Mouse (Mus musculus): ENCODE data around the gene Cradd. TPM values are rescaled to one million over a fixed set of nuclear protein-coding genes. Genes with fewer than 3 reads are reported as not detected.
A peak's percentile ranks its signal among the peaks of the same experiment; 100 is the strongest.

Cradd gene
- total and polyA plus RNA-seq, 2 experiments, result 8.9 to 24.7 TPM

- H3K79me2 ChIP-seq (ENCODE audit: control insufficient read depth, insufficient read depth, low read length), result peaks cover 3% of the 10 kb centered on the region; the same call in 1 of the 2 replicates
- TF ChIP-seq POLR2A (IDR thresholded peaks at IDR 0.05; ENCODE audit: extremely low read depth, insufficient read depth, low read length) (no peak), CTCF (IDR thresholded peaks at IDR 0.05; ENCODE audit: low read depth, low read length) (no peak)
- peak; percentile 40 for DNase-seq (ENCODE audit: extremely low read depth, low read depth, low spot score)
- peaks cover 8% of the 10 kb centered on the region for H3K4me1 ChIP-seq (ENCODE audit: control insufficient read depth, insufficient read depth, low read length)
- H3K27ac ChIP-seq (replicated peaks; ENCODE audit: insufficient read depth, low read depth, low read length), result no peak overlapping the region
- 77% methylated on average over 12 of the region's 12 CpGs for WGBS
- H3K4me3 ChIP-seq (ENCODE audit: insufficient read depth, low read depth, low read length), result no peak overlapping the region
- no peaks in the 10 kb centered on the region for H3K36me3 ChIP-seq (ENCODE audit: control insufficient read depth, insufficient read depth, low read length)
- H3K9ac ChIP-seq (ENCODE audit: low read depth, low read length), result no peak overlapping the region
- H3K27me3 ChIP-seq (ENCODE audit: control insufficient read depth, insufficient read depth, low read length), result no peaks in the 10 kb centered on the region
Observed at GRCm38 (mm10) chr10:95308991-95309390, 14.9 kb downstream of the Cradd start.

GRCm38 (mm10) chr10:95307916-95308315 lies 16.0 kb downstream of the Cradd start:
- no peak overlapping the region for H3K4me3 ChIP-seq (ENCODE audit: insufficient read depth, low read depth, low read length)
- H3K4me1 ChIP-seq (ENCODE audit: control insufficient read depth, insufficient read depth, low read length), result peaks cover 11% of the 10 kb centered on the region
- no peak for DNase-seq (ENCODE audit: extremely low read depth, low read depth, low spot score)
- TF ChIP-seq POLR2A (IDR thresholded peaks at IDR 0.05; ENCODE audit: extremely low read depth, insufficient read depth, low read length) (no peak), CTCF (IDR thresholded peaks at IDR 0.05; ENCODE audit: low read depth, low read length) (peak; percentile 20; the same call in 1 of the 2 replicates)
- H3K9ac ChIP-seq (ENCODE audit: low read depth, low read length), result no peak overlapping the region
- WGBS, result 93% methylated on average over 5 of the region's 5 CpGs
- H3K79me2 ChIP-seq (ENCODE audit: control insufficient read depth, insufficient read depth, low read length), result peaks cover 3% of the 10 kb centered on the region; the same call in 1 of the 2 replicates
- no peaks in the 10 kb centered on the region for H3K36me3 ChIP-seq (ENCODE audit: control insufficient read depth, insufficient read depth, low read length)
- H3K27me3 ChIP-seq (ENCODE audit: control insufficient read depth, insufficient read depth, low read length), result no peaks in the 10 kb centered on the region
- no peak overlapping the region for H3K27ac ChIP-seq (replicated peaks; ENCODE audit: insufficient read depth, low read depth, low read length)

- WGBS, result 66% methylated on average over 11 of the region's 11 CpGs
- peaks cover 9% of the 10 kb centered on the region for H3K4me1 ChIP-seq (ENCODE audit: control insufficient read depth, insufficient read depth, low read length)
- no peak for DNase-seq (ENCODE audit: extremely low read depth, low read depth, low spot score)
- H3K36me3 ChIP-seq (ENCODE audit: control insufficient read depth, insufficient read depth, low read length), result no peaks in the 10 kb centered on the region
- H3K27ac ChIP-seq (replicated peaks; ENCODE audit: insufficient read depth, low read depth, low read length), result peak overlapping the region; percentile 27; the same call in 1 of the 2 replicates
- TF ChIP-seq CTCF (IDR thresholded peaks at IDR 0.05; ENCODE audit: low read depth, low read length), result no peak
- H3K4me3 ChIP-seq (ENCODE audit: insufficient read depth, low read depth, low read length), result no peak overlapping the region
- no peak overlapping the region for H3K9ac ChIP-seq (ENCODE audit: low read depth, low read length)
- no peaks in the 10 kb centered on the region for H3K27me3 ChIP-seq (ENCODE audit: control insufficient read depth, insufficient read depth, low read length)
- H3K79me2 ChIP-seq (ENCODE audit: control insufficient read depth, insufficient read depth, low read length), result peaks cover 3% of the 10 kb centered on the region; the same call in 1 of the 2 replicates
Observed at GRCm38 (mm10) chr10:95306824-95307552, 16.9 kb downstream of the Cradd start.

GRCm38 (mm10) chr10:95304240-95304639 lies 19.7 kb downstream of the Cradd start:
- H3K36me3 ChIP-seq (ENCODE audit: control insufficient read depth, insufficient read depth, low read length), result no peaks in the 10 kb centered on the region
- peak overlapping the region; percentile 89 for H3K27ac ChIP-seq (replicated peaks; ENCODE audit: insufficient read depth, low read depth, low read length)
- H3K27me3 ChIP-seq (ENCODE audit: control insufficient read depth, insufficient read depth, low read length), result no peaks in the 10 kb centered on the region
- peak; percentile 94 for DNase-seq (ENCODE audit: extremely low read depth, low read depth, low spot score)
- TF ChIP-seq CTCF (IDR thresholded peaks at IDR 0.05; ENCODE audit: low read depth, low read length) (no peak), POLR2A (IDR thresholded peaks at IDR 0.05; ENCODE audit: extremely low read depth, insufficient read depth, low read length) (no peak)
- H3K79me2 ChIP-seq (ENCODE audit: control insufficient read depth, insufficient read depth, low read length), result no peaks in the 10 kb centered on the region
- peaks cover 9% of the 10 kb centered on the region for H3K4me1 ChIP-seq (ENCODE audit: control insufficient read depth, insufficient read depth, low read length)
- no peak overlapping the region for H3K4me3 ChIP-seq (ENCODE audit: insufficient read depth, low read depth, low read length)
- WGBS, result 13% methylated on average over 4 of the region's 4 CpGs
- H3K9ac ChIP-seq (ENCODE audit: low read depth, low read length), result peak overlapping the region; percentile 44

GRCm38 (mm10) chr10:95302211-95303163 lies 21.4 kb downstream of the Cradd start:
- H3K4me1 ChIP-seq (ENCODE audit: control insufficient read depth, insufficient read depth, low read length), result peaks cover 9% of the 10 kb centered on the region
- H3K79me2 ChIP-seq (ENCODE audit: control insufficient read depth, insufficient read depth, low read length), result 0 out of 2 replicates have a peak, but pooled peaks cover 5% of the 10 kb centered on the region
- no peaks in the 10 kb centered on the region for H3K27me3 ChIP-seq (ENCODE audit: control insufficient read depth, insufficient read depth, low read length)
- no peak overlapping the region for H3K9ac ChIP-seq (ENCODE audit: low read depth, low read length)
- DNase-seq (ENCODE audit: extremely low read depth, low read depth, low spot score), result no peak
- TF ChIP-seq POLR2A (IDR thresholded peaks at IDR 0.05; ENCODE audit: extremely low read depth, insufficient read depth, low read length) (no peak), CTCF (IDR thresholded peaks at IDR 0.05; ENCODE audit: low read depth, low read length) (no peak)
- no peaks in the 10 kb centered on the region for H3K36me3 ChIP-seq (ENCODE audit: control insufficient read depth, insufficient read depth, low read length)
- H3K27ac ChIP-seq (replicated peaks; ENCODE audit: insufficient read depth, low read depth, low read length), result no peak overlapping the region
- WGBS, result 80% methylated on average over 12 of the region's 12 CpGs
- no peak overlapping the region for H3K4me3 ChIP-seq (ENCODE audit: insufficient read depth, low read depth, low read length)

Data from liver, adult 2 months (tissue).